Mouse (Mus musculus) kidney, postnatal 0 days (tissue): ENCODE measurements around the gene Tnfsf4. TPM values are rescaled to one million over a fixed set of nuclear protein-coding genes. Genes with fewer than 3 reads are reported as not detected.

Experiments used
- ATAC-seq: fragments of 200-750 bp; cut with Nextera tagmentation; replicated peaks from 2 replicates; pipeline ENCODE4 v1.8.0; 2017; ENCODE audit warnings: low read depth, moderate number of reproducible peaks, moderate TSS enrichment, moderate library complexity; ENCODE audit not compliant: low FRiP score
- DNase-seq: peaks from one replicate; pipeline ENCODE4 v3.0.0-alpha.2; 2016; ENCODE audit warnings: low spot score
- H3K27ac ChIP-seq: fragments of 300-500 bp; sonication (generic); 2 replicates; pipeline ENCODE4 v1.5.1; 2014; ENCODE audit warnings: mild to moderate bottlenecking
- H3K27me3 ChIP-seq: fragments of 300-500 bp; sonication (generic); 2 replicates; pipeline ENCODE4 v1.6.1; 2014; ENCODE audit warnings: low read length, mixed read lengths; ENCODE audit not compliant: insufficient read depth
- H3K36me3 ChIP-seq: fragments of 300-500 bp; sonication (generic); 2 replicates; pipeline ENCODE4 v1.6.1; 2014; ENCODE audit warnings: low read length, mixed read lengths; ENCODE audit not compliant: insufficient read depth
- H3K4me1 ChIP-seq: fragments of 300-500 bp; sonication (generic); replicated peaks from 2 replicates; pipeline ENCODE4 v1.6.1; 2014; ENCODE audit warnings: antibody characterized with exemption, low read length, mixed read lengths; ENCODE audit not compliant: insufficient read depth
- H3K4me2 ChIP-seq: fragments of 300-500 bp; sonication (generic); 2 replicates; pipeline ENCODE4 v1.6.1; 2014; ENCODE audit warnings: mild to moderate bottlenecking, low read length, moderate library complexity, mixed read lengths
- H3K4me3 ChIP-seq: fragments of 300-500 bp; sonication (generic); replicated peaks from 2 replicates; pipeline ENCODE4 v1.5.1; 2014; ENCODE audit warnings: low read depth, low read length
- H3K9ac ChIP-seq: fragments of 300-500 bp; sonication (generic); 2 replicates; pipeline ENCODE4 v1.6.1; 2014; ENCODE audit warnings: low read depth, low read length
- H3K9me3 ChIP-seq: fragments of 300-500 bp; sonication (generic); replicated peaks from 2 replicates; pipeline ENCODE4 v1.6.1; 2016; ENCODE audit warnings: low read length, inconsistent platforms, mixed read lengths
- CTCF ChIP-seq: IDR thresholded peaks from 2 replicates; pipeline ENCODE4 v1.5.1; 2016; ENCODE audit warnings: antibody characterized with exemption, low read depth, mild to moderate bottlenecking, moderate library complexity
- WGBS: fragments of 180-500 bp; shearing (Covaris S2); extraction: QIAGEN DNeasy Blood & Tissue Kit; methylation state at CpG from one replicate; pipeline ENCODE4 v1.1.7; 2014; 5-methylcytosine and 5-hydroxymethylcytosine counted together
- polyA plus RNA-seq: library from polyadenylated mRNA; unstranded; fragments of >200 nt; fragmentation: Nextera tagmentation; extraction: Ambion mirVana; gene quantifications from 2 replicates; pipeline ENCODE4 v1.2.1, GENCODE M21; 2015

Gene Tnfsf4
- polyA plus RNA-seq, 1 experiment from 2014 or later, result 0.05 TPM

GRCm38 (mm10) chr1:161436503-161436902 lies 41.3 kb downstream of the Tnfsf4 start:
- no peaks in the 10 kb centered on the region for H3K36me3 ChIP-seq
- no peaks in the 10 kb centered on the region for H3K4me1 ChIP-seq
- H3K4me3 ChIP-seq, result no peak overlapping the region
- DNase-seq (no peak), ATAC-seq (no peak)
- H3K9ac ChIP-seq, result no peak overlapping the region
- H3K27me3 ChIP-seq, result no peaks in the 10 kb centered on the region
- no peak for TF ChIP-seq CTCF
- H3K4me2 ChIP-seq, result no peak overlapping the region
- no peak overlapping the region for H3K27ac ChIP-seq
- no peaks in the 10 kb centered on the region for H3K9me3 ChIP-seq
- WGBS, result 80% methylated on average over 6 of the region's 6 CpGs

GRCm38 (mm10) chr1:161444858-161445257 lies 49.6 kb downstream of the Tnfsf4 start:
- Histone ChIP-seq H3K27me3 (no peaks in the 10 kb centered on the region), H3K4me3 (no peak overlapping the region), H3K9me3 (no peaks in the 10 kb centered on the region), H3K9ac (no peak overlapping the region), H3K4me1 (no peaks in the 10 kb centered on the region), H3K4me2 (no peak overlapping the region), H3K36me3 (no peaks in the 10 kb centered on the region), H3K27ac (no peak overlapping the region)
- ATAC-seq (peak; percentile 69; the same call in 1 of the 2 replicates), DNase-seq (peak; percentile 44)
- TF ChIP-seq CTCF, result peak; percentile 43; the same call in 1 of the 2 replicates
- 64% methylated on average over 7 of the region's 7 CpGs for WGBS

- Histone ChIP-seq H3K36me3 (no peaks in the 10 kb centered on the region), H3K9ac (no peak overlapping the region), H3K27ac (no peak overlapping the region), H3K9me3 (no peaks in the 10 kb centered on the region), H3K4me1 (no peaks in the 10 kb centered on the region), H3K4me3 (no peak overlapping the region), H3K27me3 (no peaks in the 10 kb centered on the region), H3K4me2 (no peak overlapping the region)
- 33% methylated on average over 3 of the region's 3 CpGs for WGBS
- no peak for ATAC-seq
- DNase-seq, result peak; percentile 22
- TF ChIP-seq CTCF, result no peak
These were observed 56.6 kb downstream of the Tnfsf4 start for GRCm38 (mm10) chr1:161451683-161452245.

GRCm38 (mm10) chr1:161452250-161452649 lies 57.0 kb downstream of the Tnfsf4 start:
- no peak for DNase-seq
- no peak overlapping the region for H3K27ac ChIP-seq

GRCm38 (mm10) chr1:161463388-161464085 lies 68.3 kb downstream of the Tnfsf4 start:
- ATAC-seq, result no peak
- H3K27ac ChIP-seq, result no peak overlapping the region
- H3K9me3 ChIP-seq, result no peaks in the 10 kb centered on the region
- H3K4me3 ChIP-seq, result no peak overlapping the region
- no peaks in the 10 kb centered on the region for H3K36me3 ChIP-seq
- no peak for TF ChIP-seq CTCF
- no peaks in the 10 kb centered on the region for H3K27me3 ChIP-seq
- no peak overlapping the region for H3K9ac ChIP-seq
- peak; percentile 82 for DNase-seq
- whole genome bisulfite sequencing, result 44% methylated on average over 2 of the region's 2 CpGs
- H3K4me2 ChIP-seq, result no peak overlapping the region
- no peaks in the 10 kb centered on the region for H3K4me1 ChIP-seq

More at GRCm38 (mm10) chr1:161452250-161452649, 57.0 kb downstream of the Tnfsf4 start:
- 90% methylated on average over 1 of the region's 1 CpGs for WGBS
- no peaks in the 10 kb centered on the region for H3K36me3 ChIP-seq
- H3K9ac ChIP-seq, result no peak overlapping the region
- no peaks in the 10 kb centered on the region for H3K4me1 ChIP-seq
- no peak for TF ChIP-seq CTCF
- H3K9me3 ChIP-seq, result no peaks in the 10 kb centered on the region
- ATAC-seq, result no peak
- H3K27me3 ChIP-seq, result no peaks in the 10 kb centered on the region
- H3K4me3 ChIP-seq, result no peak overlapping the region
- no peak overlapping the region for H3K4me2 ChIP-seq

Other genes with a start within 250 kb of the Tnfsf4 start
- gene Tex50, start 236.1 kb upstream of the Tnfsf4 start, polyA plus RNA-seq, result 0.11 and 0.16 TPM in 2 replicates
- gene Prdx6, start 144.2 kb upstream of the Tnfsf4 start, polyA plus RNA-seq, result 361 and 381 TPM in 2 replicates
- gene Tnfsf18, start 99.2 kb downstream of the Tnfsf4 start, polyA plus RNA-seq, result 0.06 TPM in 1 of 2 replicates, not detected in the other